Mouse (Mus musculus) layer of hippocampus, adult 11-12 months (tissue): ENCODE measurements around the gene Rnf20.
"Not testable (repeated sequence)": the region's sequence is repeated elsewhere in the genome, so short reads cannot be mapped to it uniquely, and the experiment has no call there.

ENCODE experiments used
- DNase-seq: peaks from one replicate; pipeline ENCODE4 v3.0.0; 2022; ENCODE audit warnings: low spot score

Gene Rnf20

GRCm38 (mm10) chr4:49631319-49632138, at the start of gene Rnf20:
Rnf20 (plus strand) TSS chr4:49632006.
- peak; percentile 97 for DNase-seq

- no peak for DNase-seq
These were observed 47.6 kb upstream of the Rnf20 start for GRCm38 (mm10) chr4:49583965-49584831.

GRCm38 (mm10) chr4:49585524-49586101, 46.2 kb upstream of the Rnf20 start:
- DNase-seq: peak; percentile 29

- DNase-seq: no peak
These were observed 45.0 kb upstream of the Rnf20 start for GRCm38 (mm10) chr4:49586811-49587210.

- no peak for DNase-seq
These were observed 41.7 kb upstream of the Rnf20 start for GRCm38 (mm10) chr4:49590152-49590551.

GRCm38 (mm10) chr4:49596846-49597182, 35.0 kb upstream of the Rnf20 start:
- no peak for DNase-seq

GRCm38 (mm10) chr4:49597183-49598100, 34.4 kb upstream of the Rnf20 start, which contains the start of gene Tmem246:
Tmem246 (minus strand) TSS chr4:49597876.
- DNase-seq: peak; percentile 72

- no peak for DNase-seq
These were observed 28.6 kb upstream of the Rnf20 start for GRCm38 (mm10) chr4:49603161-49603560.

- no peak for DNase-seq
These were observed 27.7 kb upstream of the Rnf20 start for GRCm38 (mm10) chr4:49604016-49604546.

GRCm38 (mm10) chr4:49604616-49605015, 27.2 kb upstream of the Rnf20 start:
- DNase-seq: no peak

- no peak for DNase-seq
These were observed 26.3 kb upstream of the Rnf20 start for GRCm38 (mm10) chr4:49605459-49605858.

GRCm38 (mm10) chr4:49616924-49617323, 14.9 kb upstream of the Rnf20 start:
- DNase-seq: no peak

- DNase-seq: not testable (repeated sequence)
These were observed 11.9 kb upstream of the Rnf20 start for GRCm38 (mm10) chr4:49619861-49620260.

GRCm38 (mm10) chr4:49622272-49622671, 9.5 kb upstream of the Rnf20 start:
- no peak for DNase-seq

GRCm38 (mm10) chr4:49623916-49624315, 7.9 kb upstream of the Rnf20 start:
- no peak for DNase-seq

GRCm38 (mm10) chr4:49624969-49625368, 6.8 kb upstream of the Rnf20 start:
- not testable (repeated sequence) for DNase-seq

- DNase-seq: peak; percentile 89
These were observed 4.8 kb upstream of the Rnf20 start for GRCm38 (mm10) chr4:49626973-49627372.

- no peak for DNase-seq
These were observed 2.9 kb upstream of the Rnf20 start for GRCm38 (mm10) chr4:49628941-49629340.

GRCm38 (mm10) chr4:49632139-49632481, 304 bp downstream of the Rnf20 start:
- no peak for DNase-seq

- DNase-seq: no peak
These were observed 6.0 kb downstream of the Rnf20 start for GRCm38 (mm10) chr4:49637821-49638220.

GRCm38 (mm10) chr4:49639913-49640312, 8.1 kb downstream of the Rnf20 start:
- DNase-seq: no peak
